8 mouse cellular contexts compared by ENCODE assay signal in the genomic region with DNA sequence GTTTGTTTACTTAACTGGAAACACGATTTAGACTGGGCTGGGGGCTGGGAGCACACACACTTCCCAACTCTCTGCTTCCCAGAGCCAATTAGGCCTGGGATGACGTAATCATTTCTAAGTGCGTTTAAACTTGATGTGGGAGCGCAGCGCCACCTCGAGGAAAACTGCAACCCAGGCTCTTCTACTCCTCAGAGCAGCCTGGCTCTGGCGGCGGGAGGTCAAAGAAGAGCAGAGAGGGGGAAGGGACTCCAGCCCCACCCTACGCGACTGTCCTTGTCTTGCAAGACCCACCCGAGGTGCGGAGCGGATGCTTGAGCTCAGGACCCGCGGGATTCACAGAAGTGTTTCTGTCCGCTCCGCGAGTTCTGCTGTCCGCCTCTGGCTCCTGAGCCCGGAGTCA. TPM values are rescaled to one million over a fixed set of nuclear protein-coding genes. Genes with fewer than 3 reads are reported as not detected.
DNase-seq lines count a peak whose midpoint lies in the region; ATAC-seq lines count a peak whose summit lies in the region.

No protein-coding gene starts in this region.

- WGBS in intestine, embryonic 15.5 days = 1% methylated on average over 20 of the region's 20 CpGs

- H3K36me3 ChIP-seq in intestine, embryonic 15.5 days = no peaks in the 10 kb centered on the region

- peak overlapping the region; percentile 45 for H3K4me3 ChIP-seq in intestine, embryonic 15.5 days (replicated peaks)

- intact Hi-C loops in gastrocnemius, postnatal 36 days (cut with DNase I) = loop anchor here (2.0 to 5.0 kb wide), 2 partner anchors 46 to 109 kb away; a partner anchor contains a TSS
- intact Hi-C loops in left cerebral cortex, postnatal 14 days (cut with DNase I) = loop anchor here (2.0 to 10.0 kb wide), 4 partner anchors 87 to 383 kb away; a partner anchor contains a TSS

- H3K4me1 ChIP-seq in intestine, embryonic 15.5 days (replicated peaks) = peaks cover 12% of the 10 kb centered on the region

- H3K27ac ChIP-seq in intestine, embryonic 15.5 days = no peak overlapping the region

- H3K9ac ChIP-seq in intestine, embryonic 15.5 days = peak overlapping the region; percentile 56

- H3K27me3 ChIP-seq in intestine, embryonic 15.5 days (replicated peaks) = no peaks in the 10 kb centered on the region

- no peaks in the 10 kb centered on the region for H3K9me3 ChIP-seq in intestine, embryonic 15.5 days

- ATAC-seq in intestine, embryonic 15.5 days = peak; percentile 80
- ATAC-seq in megakaryocyte-erythroid progenitor cell, adult 5-6 weeks (replicated peaks; ENCODE audit: low FRiP score, low TSS enrichment, poor library complexity, severe bottlenecking) = peak; percentile 78

- peak overlapping the region; percentile 97 for H3K4me2 ChIP-seq in intestine, embryonic 15.5 days (replicated peaks)

- DNase-seq in adrenal gland, adult (ENCODE audit: inconsistent age in 2 of 2, low spot score in 1 of 2) = peak; percentile 91 to 96
- peak; percentile 97 for DNase-seq in embryo, embryonic 10.5 days (ENCODE audit: low spot score)
- DNase-seq in gastrocnemius, postnatal 36 days = peak; percentile 77 to 81
- DNase-seq in left cerebral cortex, postnatal 14 days (ENCODE audit: low spot score in 2 of 2) = peak; percentile 90 to 93
- peak; percentile 89 for DNase-seq in right cerebral cortex, postnatal 14 days
- peak; percentile 81 to 86 for DNase-seq in urinary bladder, postnatal 36 days (ENCODE audit: low spot score in 2 of 2)

RNA-seq across cellular contexts. Expression of a gene that starts 6.8 kb away (rescaled TPM):
- total RNA-seq in gastrocnemius, postnatal 36 days (2021) = 100 to 1,000 TPM; 198 to 200 TPM
- polyA plus RNA-seq in intestine, embryonic 15.5 days (2015; fragmentation: Nextera tagmentation; extraction: Ambion mirVana) = 29.5 and 30.2 TPM in 2 replicates
- 100 to 1,000 TPM; 159 to 165 TPM for total RNA-seq in left cerebral cortex, postnatal 14 days (2021)
- total RNA-seq in megakaryocyte-erythroid progenitor cell, adult 5-6 weeks (2014; fragmentation: Nextera tagmentation) = not detected in 2 replicates
- total RNA-seq in megakaryocyte-erythroid progenitor cell, adult 5-6 weeks (2017) = not detected in 2 replicates

RNA-seq across cellular contexts. Expression of a gene that starts 43.6 kb away (rescaled TPM):
- 1 to 10 TPM; 2.4 to 4.6 TPM for total RNA-seq in gastrocnemius, postnatal 36 days (2021)
- 11.1 and 11.2 TPM in 2 replicates for polyA plus RNA-seq in intestine, embryonic 15.5 days (2015; fragmentation: Nextera tagmentation; extraction: Ambion mirVana)
- total RNA-seq in left cerebral cortex, postnatal 14 days (2021) = under 1 TPM; 0.34 to 0.72 TPM
- not detected in 2 replicates for total RNA-seq in megakaryocyte-erythroid progenitor cell, adult 5-6 weeks (2014; fragmentation: Nextera tagmentation)
- not detected in 2 replicates for total RNA-seq in megakaryocyte-erythroid progenitor cell, adult 5-6 weeks (2017)

RNA-seq across cellular contexts. Expression of a gene that starts 54.7 kb away (rescaled TPM):
- 100 to 1,000 TPM; 270 to 308 TPM for total RNA-seq in gastrocnemius, postnatal 36 days (2021)
- 246 and 278 TPM in 2 replicates for polyA plus RNA-seq in intestine, embryonic 15.5 days (2015; fragmentation: Nextera tagmentation; extraction: Ambion mirVana)
- 100 to 1,000 TPM; 187 to 189 TPM for total RNA-seq in left cerebral cortex, postnatal 14 days (2021)
- total RNA-seq in megakaryocyte-erythroid progenitor cell, adult 5-6 weeks (2014; fragmentation: Nextera tagmentation) = 98.7 and 119 TPM in 2 replicates
- 34.5 and 46.8 TPM in 2 replicates for total RNA-seq in megakaryocyte-erythroid progenitor cell, adult 5-6 weeks (2017)

Comparison
In these comparisons a context has a peak if more than half of its experiments do, and no peak if none do; other contexts are left out.
1. RNA of a gene that starts 6.8 kb away (total RNA-seq): 198 to 200 TPM in gastrocnemius, postnatal 36 days and 159 to 165 TPM in left cerebral cortex, postnatal 14 days; not detected in megakaryocyte-erythroid progenitor cell, adult 5-6 weeks; every median in the first group is over 100 times any median in the second.
2. Peak in every context shown above with its lines, with median percentiles within 50 percentile points of each other: DNase-seq.